Mouse (Mus musculus) midbrain, postnatal 0 days (tissue): ENCODE measurements around the gene Tcp11l1. TPM values are rescaled to one million over a fixed set of nuclear protein-coding genes. Genes with fewer than 3 reads are reported as not detected.

Experiments used
- ATAC-seq: fragments of 200-750 bp; cut with Nextera tagmentation; 2 replicates; pipeline ENCODE4 v1.8.0; 2017; ENCODE audit warnings: moderate number of reproducible peaks, mild to moderate bottlenecking, moderate TSS enrichment, moderate library complexity; ENCODE audit not compliant: low FRiP score
- DNase-seq: peaks from one replicate; pipeline ENCODE4 v3.0.0-alpha.2; 2015; ENCODE audit warnings: low spot score
- H3K27ac ChIP-seq: fragments of 300-500 bp; sonication (generic); 2 replicates; pipeline ENCODE4 v1.5.1; 2014; ENCODE audit warnings: low read depth, mild to moderate bottlenecking, low read length, mixed read lengths
- H3K27me3 ChIP-seq: fragments of 300-500 bp; sonication (generic); 2 replicates; pipeline ENCODE4 v1.6.1; 2014; ENCODE audit warnings: low read length, control low read depth, mixed read lengths; ENCODE audit not compliant: insufficient read depth
- H3K36me3 ChIP-seq: fragments of 300-500 bp; sonication (generic); 2 replicates; pipeline ENCODE4 v1.6.1; 2014; ENCODE audit warnings: low read length, control low read depth, mixed read lengths; ENCODE audit not compliant: insufficient read depth
- H3K4me1 ChIP-seq: fragments of 300-500 bp; sonication (generic); 2 replicates; pipeline ENCODE4 v1.6.1; 2014; ENCODE audit warnings: mild to moderate bottlenecking, control low read depth, antibody characterized with exemption, low read length, mixed read lengths; ENCODE audit not compliant: insufficient read depth
- H3K4me2 ChIP-seq: fragments of 300-500 bp; sonication (generic); 2 replicates; pipeline ENCODE4 v1.6.1; 2014; ENCODE audit warnings: low read depth, mild to moderate bottlenecking, low read length, mixed read lengths; ENCODE audit not compliant: poor library complexity, severe bottlenecking
- H3K4me3 ChIP-seq: fragments of 300-500 bp; sonication (generic); 2 replicates; pipeline ENCODE4 v1.5.1; 2014; ENCODE audit warnings: low read depth, mild to moderate bottlenecking, low read length, moderate library complexity
- H3K9ac ChIP-seq: fragments of 300-500 bp; sonication (generic); replicated peaks from 2 replicates; pipeline ENCODE4 v1.6.1; 2014; ENCODE audit warnings: mild to moderate bottlenecking, low read length, moderate library complexity, mixed read lengths; ENCODE audit not compliant: poor library complexity, severe bottlenecking
- H3K9me3 ChIP-seq: fragments of 300-500 bp; sonication (generic); 2 replicates; pipeline ENCODE4 v1.6.1; 2016; ENCODE audit warnings: low read length, control low read depth
- CTCF ChIP-seq: IDR thresholded peaks from 2 replicates; pipeline ENCODE4 v1.5.1; 2016; ENCODE audit warnings: antibody characterized with exemption, mild to moderate bottlenecking
- WGBS: fragments of 180-500 bp; shearing (Covaris S2); extraction: QIAGEN DNeasy Blood & Tissue Kit; methylation state at CpG from one replicate; pipeline ENCODE4 v1.1.7; 2014; 5-methylcytosine and 5-hydroxymethylcytosine counted together
- polyA plus RNA-seq: library from polyadenylated mRNA; unstranded; fragments of >200 nt; fragmentation: Nextera tagmentation; extraction: Ambion mirVana; gene quantifications from 2 replicates; pipeline ENCODE4 v1.2.1, GENCODE M21; 2015
- total RNA-seq: library from RNA; depleted of rRNA; stranded (reverse); fragments of >200 nt; gene quantifications from 2 replicates; pipeline ENCODE4 v1.2.3, GENCODE M21; 2014

Tcp11l1 gene
- total and polyA plus RNA-seq, 2 experiments from 2014 or later, result 27.8 to 58.8 TPM

DNA sequence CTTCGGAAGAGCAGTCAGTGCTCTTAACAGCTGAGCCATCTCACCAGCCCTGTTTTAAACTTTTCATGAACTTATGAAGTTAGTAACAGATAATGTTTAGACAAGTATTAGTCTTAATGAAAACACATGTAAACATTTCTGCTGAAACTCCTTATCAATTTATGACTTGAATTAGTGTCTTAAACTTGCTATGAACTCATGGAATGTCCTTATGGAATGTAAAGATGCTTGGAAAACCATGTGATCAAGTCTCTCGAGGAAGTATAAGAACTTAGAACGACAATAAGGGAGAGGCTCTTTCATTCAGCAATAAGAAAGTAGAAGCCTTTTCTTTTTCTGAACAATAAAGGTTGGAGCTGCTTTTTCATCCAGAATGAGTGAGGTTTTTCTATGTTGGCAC, 7.6 kb downstream of the Tcp11l1 start:
- DNase-seq (no peak), ATAC-seq (no peak)
- no peak overlapping the region for H3K4me2 ChIP-seq
- WGBS, result 83% methylated on average over 3 of the region's 3 CpGs
- no peak overlapping the region for H3K9ac ChIP-seq
- no peaks in the 10 kb centered on the region for H3K27me3 ChIP-seq
- H3K9me3 ChIP-seq, result no peaks in the 10 kb centered on the region
- no peak for TF ChIP-seq CTCF
- H3K4me3 ChIP-seq, result no peak overlapping the region
- peaks cover 8% of the 10 kb centered on the region; the same call in 1 of the 2 replicates for H3K36me3 ChIP-seq
- H3K4me1 ChIP-seq, result no peaks in the 10 kb centered on the region
- H3K27ac ChIP-seq, result no peak overlapping the region

DNA sequence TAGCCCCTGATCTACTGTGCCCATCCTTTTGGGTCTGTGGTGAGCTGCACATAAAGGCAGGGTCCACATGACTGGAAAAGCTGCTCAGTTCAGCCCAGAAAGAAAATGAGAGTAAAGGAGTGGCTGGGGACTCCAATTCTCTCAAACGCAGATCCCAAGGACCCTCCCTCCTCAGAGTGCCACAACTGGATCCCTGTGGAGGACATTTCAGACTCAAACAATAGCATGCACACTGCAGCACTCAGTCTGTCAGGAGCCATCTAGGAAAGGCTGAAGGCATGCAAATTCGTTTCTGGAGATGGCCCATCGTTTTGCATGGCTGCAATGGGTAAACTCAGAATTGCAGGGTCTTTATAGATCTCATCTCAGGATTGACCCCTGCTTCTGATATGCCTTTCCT, 8.8 kb downstream of the Tcp11l1 start:
- no peak for TF ChIP-seq CTCF
- DNase-seq, result no peak
- H3K4me2 ChIP-seq, result no peak overlapping the region
- 67% methylated on average over 3 of the region's 3 CpGs for whole genome bisulfite sequencing
- H3K27me3 ChIP-seq, result no peaks in the 10 kb centered on the region
- H3K27ac ChIP-seq, result no peak overlapping the region
- no peak overlapping the region for H3K9ac ChIP-seq
- no peak overlapping the region for H3K4me3 ChIP-seq
- peaks cover 11% of the 10 kb centered on the region for H3K36me3 ChIP-seq
- no peak for ATAC-seq
- no peaks in the 10 kb centered on the region for H3K9me3 ChIP-seq
- H3K4me1 ChIP-seq, result no peaks in the 10 kb centered on the region

- no peak for TF ChIP-seq CTCF
- H3K9me3 ChIP-seq, result no peaks in the 10 kb centered on the region
- H3K27me3 ChIP-seq, result no peaks in the 10 kb centered on the region
- 92% methylated on average over 11 of the region's 11 CpGs for WGBS
- DNase-seq (no peak), ATAC-seq (no peak)
- no peak overlapping the region for H3K9ac ChIP-seq
- no peaks in the 10 kb centered on the region for H3K4me1 ChIP-seq
- H3K27ac ChIP-seq, result no peak overlapping the region
- H3K4me3 ChIP-seq, result no peak overlapping the region
- no peak overlapping the region for H3K4me2 ChIP-seq
- peaks cover 14% of the 10 kb centered on the region for H3K36me3 ChIP-seq
Observed at GRCm38 (mm10) chr2:104699659-104700058, 12.3 kb downstream of the Tcp11l1 start.

- ATAC-seq (no peak), DNase-seq (no peak)
Observed at GRCm38 (mm10) chr2:104692551-104692950, 19.4 kb downstream of the Tcp11l1 start.

DNA sequence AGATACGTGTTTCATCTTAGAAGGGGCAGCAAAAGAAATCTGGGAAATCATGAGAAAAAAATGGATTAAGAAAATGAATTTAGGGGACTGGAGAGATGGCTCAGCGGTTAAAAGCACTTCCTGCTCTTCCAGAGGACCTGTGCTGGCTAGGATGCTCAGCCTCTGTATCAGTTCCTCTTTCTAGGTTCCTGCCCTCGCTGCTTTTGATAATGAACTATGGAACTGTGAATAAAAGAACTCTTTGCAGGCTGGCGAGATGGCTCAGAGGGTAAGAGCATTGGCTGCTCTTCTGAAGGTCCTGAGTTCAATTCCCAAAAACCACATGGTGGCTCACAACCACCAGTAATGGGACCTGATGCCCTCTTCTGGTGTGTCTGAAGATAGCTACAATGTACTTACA, 21.2 kb downstream of the Tcp11l1 start:
- no peak for TF ChIP-seq CTCF
- no peaks in the 10 kb centered on the region for H3K27me3 ChIP-seq
- 81% methylated on average over 4 of the region's 4 CpGs for WGBS

More at GRCm38 (mm10) chr2:104692551-104692950, 19.4 kb downstream of the Tcp11l1 start:
- TF ChIP-seq CTCF, result no peak
- 53% methylated on average over 2 of the region's 2 CpGs for WGBS
- Histone ChIP-seq H3K27me3 (no peaks in the 10 kb centered on the region), H3K36me3 (peaks cover 11% of the 10 kb centered on the region), H3K4me1 (no peaks in the 10 kb centered on the region), H3K4me2 (no peak overlapping the region), H3K4me3 (no peak overlapping the region), H3K9ac (no peak overlapping the region), H3K27ac (no peak overlapping the region), H3K9me3 (no peaks in the 10 kb centered on the region)

DNA sequence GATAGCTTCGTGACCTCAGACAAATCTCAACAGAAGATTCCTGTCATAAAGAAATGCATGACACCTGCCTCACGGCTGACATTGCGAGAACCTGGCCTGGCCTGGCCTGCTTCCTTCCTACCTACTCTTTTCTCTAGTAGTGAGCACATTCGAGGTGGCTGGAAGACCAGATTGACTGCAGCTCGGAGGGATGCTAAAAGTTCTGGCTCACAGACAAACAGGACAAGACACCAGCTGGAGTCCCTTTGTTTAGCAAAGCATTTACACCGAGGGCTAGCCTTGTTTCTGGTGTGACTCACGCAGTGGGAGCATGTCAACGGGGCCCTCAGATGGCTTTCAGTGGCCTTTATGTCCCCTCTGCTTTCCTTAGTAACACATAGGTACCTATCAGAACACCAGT, 23.2 kb downstream of the Tcp11l1 start:
- Histone ChIP-seq H3K4me3 (no peak overlapping the region), H3K27me3 (no peaks in the 10 kb centered on the region), H3K4me2 (no peak overlapping the region), H3K9me3 (no peaks in the 10 kb centered on the region), H3K36me3 (peaks cover 19% of the 10 kb centered on the region), H3K9ac (no peak overlapping the region), H3K27ac (no peak overlapping the region), H3K4me1 (no peaks in the 10 kb centered on the region)
- DNase-seq (no peak), ATAC-seq (no peak)
- TF ChIP-seq CTCF, result no peak
- WGBS, result 78% methylated on average over 8 of the region's 8 CpGs

More for the DNA sequence above, 21.2 kb downstream of the Tcp11l1 start:
- DNase-seq (no peak), ATAC-seq (no peak)
- H3K9me3 ChIP-seq, result no peaks in the 10 kb centered on the region
- H3K27ac ChIP-seq, result no peak overlapping the region
- no peaks in the 10 kb centered on the region for H3K4me1 ChIP-seq
- no peak overlapping the region for H3K9ac ChIP-seq
- no peak overlapping the region for H3K4me3 ChIP-seq
- H3K4me2 ChIP-seq, result no peak overlapping the region
- peaks cover 8% of the 10 kb centered on the region; the same call in 1 of the 2 replicates for H3K36me3 ChIP-seq
